Mouse (Mus musculus): ENCODE measurements at regions not wholly inside any gene's neighbourhood (a gene's known extent, or its start where the extent isn't known, plus 50 kb on each side); places are given as distances from the start of the nearest gene placed in this dataset.

GRCm38 (mm10) chr1:73721486-73722225 lies 402.6 kb downstream of the Tns1 start:
- no peaks in the 10 kb centered on the region for H3K4me1 ChIP-seq
- no peak overlapping the region for H3K4me3 ChIP-seq (replicated peaks)
- H3K27ac ChIP-seq: no peak overlapping the region
- H3K9me3 ChIP-seq: no peaks in the 10 kb centered on the region
- H3K9ac ChIP-seq: no peak overlapping the region
- ATAC-seq (ENCODE audit: low FRiP score): no peak
- H3K4me2 ChIP-seq: no peak overlapping the region
- H3K36me3 ChIP-seq (replicated peaks): no peaks in the 10 kb centered on the region
- WGBS: 84% methylated on average over 6 of the region's 6 CpGs
- no peaks in the 10 kb centered on the region for H3K27me3 ChIP-seq

GRCm38 (mm10) chr1:73718421-73718820 lies 405.8 kb downstream of the Tns1 start:
- H3K4me1 ChIP-seq: no peaks in the 10 kb centered on the region
- H3K9ac ChIP-seq: no peak overlapping the region
- 82% methylated on average over 5 of the region's 5 CpGs for WGBS
- no peak overlapping the region for H3K4me3 ChIP-seq (replicated peaks)
- H3K9me3 ChIP-seq: no peaks in the 10 kb centered on the region
- no peak for ATAC-seq (ENCODE audit: low FRiP score)
- no peaks in the 10 kb centered on the region for H3K27me3 ChIP-seq
- H3K27ac ChIP-seq: no peak overlapping the region
- H3K36me3 ChIP-seq (replicated peaks): no peaks in the 10 kb centered on the region
- no peak overlapping the region for H3K4me2 ChIP-seq

GRCm38 (mm10) chr1:73717401-73717800 lies 406.8 kb downstream of the Tns1 start:
- Histone ChIP-seq H3K27me3 (no peaks in the 10 kb centered on the region), H3K4me1 (no peaks in the 10 kb centered on the region), H3K36me3 (replicated peaks) (no peaks in the 10 kb centered on the region), H3K4me3 (replicated peaks) (no peak overlapping the region), H3K9ac (no peak overlapping the region), H3K4me2 (no peak overlapping the region), H3K27ac (no peak overlapping the region), H3K9me3 (no peaks in the 10 kb centered on the region)
- 94% methylated on average over 7 of the region's 7 CpGs for WGBS
- ATAC-seq (ENCODE audit: low FRiP score): no peak

GRCm38 (mm10) chr1:73716901-73717300 lies 407.3 kb downstream of the Tns1 start:
- H3K36me3 ChIP-seq (replicated peaks): no peaks in the 10 kb centered on the region
- no peaks in the 10 kb centered on the region for H3K27me3 ChIP-seq
- H3K4me3 ChIP-seq (replicated peaks): no peak overlapping the region
- ATAC-seq (ENCODE audit: low FRiP score): no peak
- H3K4me1 ChIP-seq: no peaks in the 10 kb centered on the region
- no peak overlapping the region for H3K4me2 ChIP-seq
- no peak overlapping the region for H3K27ac ChIP-seq
- no peak overlapping the region for H3K9ac ChIP-seq
- no peaks in the 10 kb centered on the region for H3K9me3 ChIP-seq

GRCm38 (mm10) chr1:73715571-73715970 lies 408.7 kb downstream of the Tns1 start:
- no peaks in the 10 kb centered on the region for H3K4me1 ChIP-seq
- H3K4me3 ChIP-seq (replicated peaks): no peak overlapping the region
- 71% methylated on average over 2 of the region's 2 CpGs for WGBS
- no peak overlapping the region for H3K27ac ChIP-seq
- H3K9me3 ChIP-seq: no peaks in the 10 kb centered on the region
- no peak overlapping the region for H3K4me2 ChIP-seq
- no peak overlapping the region for H3K9ac ChIP-seq
- ATAC-seq (ENCODE audit: low FRiP score): no peak
- no peaks in the 10 kb centered on the region for H3K36me3 ChIP-seq (replicated peaks)
- H3K27me3 ChIP-seq: no peaks in the 10 kb centered on the region

GRCm38 (mm10) chr1:73702428-73702842 lies 421.8 kb downstream of the Tns1 start:
- Histone ChIP-seq H3K27me3 (no peaks in the 10 kb centered on the region), H3K9ac (no peak overlapping the region), H3K4me3 (replicated peaks) (no peak overlapping the region), H3K4me1 (no peaks in the 10 kb centered on the region), H3K4me2 (no peak overlapping the region), H3K27ac (no peak overlapping the region), H3K36me3 (replicated peaks) (no peaks in the 10 kb centered on the region), H3K9me3 (no peaks in the 10 kb centered on the region)
- no peak for ATAC-seq (ENCODE audit: low FRiP score)
- WGBS: 71% methylated on average over 4 of the region's 4 CpGs

GRCm38 (mm10) chr1:73693537-73693936 lies 430.7 kb downstream of the Tns1 start:
- 73% methylated on average over 2 of the region's 2 CpGs for WGBS
- H3K9ac ChIP-seq: no peak overlapping the region
- ATAC-seq (ENCODE audit: low FRiP score): no peak

GRCm38 (mm10) chr1:73685734-73686133 lies 438.5 kb downstream of the Tns1 start:
- no peaks in the 10 kb centered on the region for H3K36me3 ChIP-seq (replicated peaks)
- H3K27ac ChIP-seq: no peak overlapping the region
- no peaks in the 10 kb centered on the region for H3K4me1 ChIP-seq
- ATAC-seq (ENCODE audit: low FRiP score): no peak
- H3K9me3 ChIP-seq: no peaks in the 10 kb centered on the region
- H3K4me2 ChIP-seq: no peak overlapping the region
- no peaks in the 10 kb centered on the region for H3K27me3 ChIP-seq
- 69% methylated on average over 4 of the region's 4 CpGs for WGBS
- H3K4me3 ChIP-seq (replicated peaks): no peak overlapping the region
- H3K9ac ChIP-seq: no peak overlapping the region

More at GRCm38 (mm10) chr1:73693537-73693936, 430.7 kb downstream of the Tns1 start:
- Histone ChIP-seq H3K36me3 (replicated peaks) (no peaks in the 10 kb centered on the region), H3K4me1 (no peaks in the 10 kb centered on the region), H3K4me3 (replicated peaks) (no peak overlapping the region), H3K9me3 (no peaks in the 10 kb centered on the region), H3K27ac (no peak overlapping the region), H3K4me2 (no peak overlapping the region), H3K27me3 (no peaks in the 10 kb centered on the region)

GRCm38 (mm10) chr1:73685066-73685465 lies 439.2 kb downstream of the Tns1 start:
- Histone ChIP-seq H3K9ac (no peak overlapping the region), H3K27me3 (no peaks in the 10 kb centered on the region), H3K9me3 (no peaks in the 10 kb centered on the region), H3K4me2 (no peak overlapping the region), H3K4me3 (replicated peaks) (no peak overlapping the region), H3K27ac (no peak overlapping the region), H3K4me1 (no peaks in the 10 kb centered on the region), H3K36me3 (replicated peaks) (no peaks in the 10 kb centered on the region)
- WGBS: 88% methylated on average over 4 of the region's 4 CpGs
- ATAC-seq (ENCODE audit: low FRiP score): no peak

GRCm38 (mm10) chr1:73684166-73684565 lies 440.1 kb downstream of the Tns1 start:
- no peak overlapping the region for H3K4me2 ChIP-seq
- H3K36me3 ChIP-seq (replicated peaks): no peaks in the 10 kb centered on the region
- H3K4me3 ChIP-seq (replicated peaks): no peak overlapping the region
- 92% methylated on average over 5 of the region's 5 CpGs for WGBS
- ATAC-seq (ENCODE audit: low FRiP score): no peak
- no peak overlapping the region for H3K27ac ChIP-seq
- H3K9me3 ChIP-seq: no peaks in the 10 kb centered on the region
- no peaks in the 10 kb centered on the region for H3K27me3 ChIP-seq
- no peaks in the 10 kb centered on the region for H3K4me1 ChIP-seq
- H3K9ac ChIP-seq: no peak overlapping the region

GRCm38 (mm10) chr1:73683132-73683888 lies 440.9 kb downstream of the Tns1 start:
- no peak overlapping the region for H3K9ac ChIP-seq
- H3K4me2 ChIP-seq: no peak overlapping the region
- WGBS: 77% methylated on average over 4 of the region's 4 CpGs
- H3K4me3 ChIP-seq (replicated peaks): no peak overlapping the region
- no peaks in the 10 kb centered on the region for H3K36me3 ChIP-seq (replicated peaks)
- no peak overlapping the region for H3K27ac ChIP-seq
- no peaks in the 10 kb centered on the region for H3K27me3 ChIP-seq
- H3K9me3 ChIP-seq: no peaks in the 10 kb centered on the region
- H3K4me1 ChIP-seq: no peaks in the 10 kb centered on the region
- no peak for ATAC-seq (ENCODE audit: low FRiP score)

- H3K27ac ChIP-seq: no peak overlapping the region
- H3K4me1 ChIP-seq: no peaks in the 10 kb centered on the region
- no peak overlapping the region for H3K9ac ChIP-seq
- H3K9me3 ChIP-seq: no peaks in the 10 kb centered on the region
- WGBS: 61% methylated on average over 1 of the region's 1 CpGs
- no peak overlapping the region for H3K4me2 ChIP-seq
- no peaks in the 10 kb centered on the region for H3K36me3 ChIP-seq (replicated peaks)
- ATAC-seq (ENCODE audit: low FRiP score): no peak
- no peak overlapping the region for H3K4me3 ChIP-seq (replicated peaks)
- no peaks in the 10 kb centered on the region for H3K27me3 ChIP-seq
Measured at GRCm38 (mm10) chr1:73681697-73682096, 442.6 kb downstream of the Tns1 start.

- H3K4me1 ChIP-seq: no peaks in the 10 kb centered on the region
- H3K27me3 ChIP-seq: no peaks in the 10 kb centered on the region
- H3K9me3 ChIP-seq: no peaks in the 10 kb centered on the region
- no peak overlapping the region for H3K4me3 ChIP-seq (replicated peaks)
- ATAC-seq (ENCODE audit: low FRiP score): no peak
- no peaks in the 10 kb centered on the region for H3K36me3 ChIP-seq (replicated peaks)
- no peak overlapping the region for H3K9ac ChIP-seq
- 93% methylated on average over 3 of the region's 3 CpGs for WGBS
- H3K27ac ChIP-seq: no peak overlapping the region
- no peak overlapping the region for H3K4me2 ChIP-seq
Measured at GRCm38 (mm10) chr1:73680829-73681228, 443.4 kb downstream of the Tns1 start.
